ENCODE assay signal across 8 mouse cellular contexts in genomic region chr10:20952926-20953325, GRCm38 (mm10). TPM values are rescaled to one million over a fixed set of nuclear protein-coding genes. Genes with fewer than 3 reads are reported as not detected.
A peak's percentile ranks its signal among the peaks of the same experiment; 100 is the strongest.
DNase-seq lines count a peak whose midpoint lies in the region; ATAC-seq and TF ChIP-seq lines count a peak whose summit lies in the region.

No protein-coding gene starts in this region.

- no peak for TF ChIP-seq CTCF in testis, adult 2 months (IDR thresholded peaks at IDR 0.05; ENCODE audit: control insufficient read depth, insufficient read depth, insufficient replicate concordance, low read depth, low read length)
- TF ChIP-seq CTCF in stomach, postnatal 0 days (IDR thresholded peaks at IDR 0.05; ENCODE audit: low read depth) = no peak

- no peak for ATAC-seq in limb, embryonic 14.5 days (ENCODE audit: low FRiP score, low read depth)
- ATAC-seq in stomach, postnatal 0 days (ENCODE audit: low FRiP score, low TSS enrichment) = no peak
- ATAC-seq in cerebellum, adult (ENCODE audit: insufficient number of reproducible peaks, low FRiP score, low TSS enrichment) = no peak

- peak overlapping the region; percentile 77 for H3K9ac ChIP-seq in limb, embryonic 14.5 days (ENCODE audit: low read depth, low read length, severe bottlenecking)
- peak overlapping the region; percentile 76 for H3K9ac ChIP-seq in stomach, postnatal 0 days (ENCODE audit: low read length)

- H3K27me3 ChIP-seq in heart, embryonic 10.5 days (ENCODE audit: insufficient read depth, poor library complexity, severe bottlenecking) = no peaks in the 10 kb centered on the region
- no peaks in the 10 kb centered on the region for H3K27me3 ChIP-seq in testis, adult 2 months (ENCODE audit: control insufficient read depth, insufficient read depth, low read length)
- no peaks in the 10 kb centered on the region for H3K27me3 ChIP-seq in limb, embryonic 14.5 days (ENCODE audit: control insufficient read depth, insufficient read depth, low read length)
- no peaks in the 10 kb centered on the region for H3K27me3 ChIP-seq in stomach, postnatal 0 days (ENCODE audit: control insufficient read depth, insufficient read depth, low read length)

- 5% methylated on average over 11 of the region's 11 CpGs for WGBS in heart, embryonic 10.5 days
- 4% methylated on average over 11 of the region's 11 CpGs for WGBS in limb, embryonic 14.5 days
- WGBS in stomach, postnatal 0 days = 4% methylated on average over 11 of the region's 11 CpGs

- TF ChIP-seq POLR2A in testis, adult 2 months (IDR thresholded peaks at IDR 0.05; ENCODE audit: control insufficient read depth, low read depth, low read length) = no peak
- no peak for TF ChIP-seq POLR2A in limb, embryonic 14.5 days (IDR thresholded peaks at IDR 0.05; ENCODE audit: borderline replicate concordance, extremely low read depth, insufficient read depth, insufficient read length)

- peak overlapping the region; percentile 71 for H3K4me2 ChIP-seq in limb, embryonic 14.5 days (replicated peaks; ENCODE audit: low read depth, low read length, severe bottlenecking)
- peak overlapping the region; percentile 93 for H3K4me2 ChIP-seq in stomach, postnatal 0 days (replicated peaks; ENCODE audit: low read depth)

- no peaks in the 10 kb centered on the region for H3K36me3 ChIP-seq in heart, embryonic 10.5 days
- no peaks in the 10 kb centered on the region for H3K36me3 ChIP-seq in testis, adult 2 months (ENCODE audit: control insufficient read depth, insufficient read depth, low read length)
- no peaks in the 10 kb centered on the region for H3K36me3 ChIP-seq in limb, embryonic 14.5 days (ENCODE audit: control insufficient read depth, insufficient read depth, low read length)
- no peaks in the 10 kb centered on the region for H3K36me3 ChIP-seq in stomach, postnatal 0 days (ENCODE audit: control insufficient read depth, insufficient read depth, low read length)

- H3K9me3 ChIP-seq in heart, embryonic 10.5 days = no peaks in the 10 kb centered on the region
- H3K9me3 ChIP-seq in limb, embryonic 14.5 days (ENCODE audit: control insufficient read depth, low read length) = no peaks in the 10 kb centered on the region
- no peaks in the 10 kb centered on the region for H3K9me3 ChIP-seq in stomach, postnatal 0 days (ENCODE audit: control insufficient read depth, low read length)

- TF ChIP-seq EP300 in stomach, postnatal 0 days (optimal IDR thresholded peaks at IDR 0.05) = no peak

- peak overlapping the region; percentile 92 for H3K27ac ChIP-seq in heart, embryonic 10.5 days
- H3K27ac ChIP-seq in testis, adult 2 months (ENCODE audit: control insufficient read depth, insufficient read depth, low read depth, low read length) = peak overlapping the region; percentile 93
- H3K27ac ChIP-seq in limb, embryonic 14.5 days (replicated peaks; ENCODE audit: low read depth, low read length) = peak overlapping the region; percentile 59; the same call in 1 of the 2 replicates
- peak overlapping the region; percentile 93 for H3K27ac ChIP-seq in stomach, postnatal 0 days (replicated peaks)

- intact Hi-C loops in heart, postnatal 25 days (cut with DNase I) = loop anchor here (5.0 kb wide), 1 partner anchor 641 kb away; the partner anchor contains the start of gene Bclaf1

- 0 out of 2 replicates have a peak, but pooled peaks cover 4% of the 10 kb centered on the region for H3K4me1 ChIP-seq in heart, embryonic 10.5 days
- H3K4me1 ChIP-seq in testis, adult 2 months (ENCODE audit: control insufficient read depth, insufficient read depth, low read length) = peaks cover 2% of the 10 kb centered on the region
- no peaks in the 10 kb centered on the region for H3K4me1 ChIP-seq in limb, embryonic 14.5 days (ENCODE audit: control insufficient read depth, insufficient read depth, low read length)
- no peaks in the 10 kb centered on the region for H3K4me1 ChIP-seq in stomach, postnatal 0 days (replicated peaks; ENCODE audit: control insufficient read depth, insufficient read depth)

- H3K4me3 ChIP-seq in heart, embryonic 10.5 days = peak overlapping the region; percentile 80
- peak overlapping the region; percentile 95 for H3K4me3 ChIP-seq in testis, adult 2 months (ENCODE audit: control insufficient read depth, low read depth, low read length)
- H3K4me3 ChIP-seq in limb, embryonic 14.5 days (replicated peaks; ENCODE audit: low read length) = peak overlapping the region; percentile 94
- peak overlapping the region; percentile 77 for H3K4me3 ChIP-seq in stomach, postnatal 0 days (ENCODE audit: low read depth, low read length)

- DNase-seq in heart, embryonic 10.5 days (ENCODE audit: low spot score) = no peak
- DNase-seq in heart, postnatal 25 days (ENCODE audit: low spot score) = no peak
- no peak for DNase-seq in testis, postnatal 14 days (ENCODE audit: low spot score)
- no peak for DNase-seq in limb, embryonic 14.5 days (ENCODE audit: low spot score)
- no peak for DNase-seq in stomach, postnatal 0 days (ENCODE audit: low spot score)
- DNase-seq in spleen, adult 18-20 months = no peak

RNA-seq across cellular contexts. Expression of gene Ahi1, which starts 0.6 kb away (rescaled TPM):
- polyA plus RNA-seq in heart, embryonic 10.5 days (2016; fragmentation: Nextera tagmentation; extraction: Ambion mirVana) = 5.2 and 6.5 TPM in 2 replicates
- total RNA-seq in heart, postnatal 25 days (2021) = 1 to 10 TPM; 1.6 to 1.9 TPM
- polyA plus RNA-seq in testis, adult 2 months (2012; rRNA removed) = 44.9 and 47.9 TPM in 2 replicates
- polyA plus RNA-seq in limb, embryonic 14.5 days (2012; rRNA removed) = 12.6 and 12.9 TPM in 2 replicates
- polyA plus RNA-seq in limb, embryonic 14.5 days (2014; fragmentation: Nextera tagmentation; extraction: Ambion mirVana) = 10.3 and 10.7 TPM in 2 replicates
- 4.2 and 4.5 TPM in 2 replicates for polyA plus RNA-seq in stomach, postnatal 0 days (2015; fragmentation: Nextera tagmentation; extraction: Ambion mirVana)
